Mouse (Mus musculus): ENCODE measurements at regions not wholly inside any gene's neighbourhood (a gene's known extent, or its start where the extent isn't known, plus 50 kb on each side); places are given as distances from the start of the nearest gene placed in this dataset.

GRCm38 (mm10) chr13:99647661-99648204 lies 131.4 kb upstream of the Map1b start:
- ATAC-seq (ENCODE audit: insufficient number of reproducible peaks, low FRiP score, low TSS enrichment) = no peak

GRCm38 (mm10) chr13:99644771-99645170 lies 128.4 kb upstream of the Map1b start:
- no peak for ATAC-seq (ENCODE audit: insufficient number of reproducible peaks, low FRiP score, low TSS enrichment)

GRCm38 (mm10) chr13:99642811-99643210 lies 126.5 kb upstream of the Map1b start:
- no peak for ATAC-seq (ENCODE audit: insufficient number of reproducible peaks, low FRiP score, low TSS enrichment)

- ATAC-seq (ENCODE audit: insufficient number of reproducible peaks, low FRiP score, low TSS enrichment) = no peak
Measured at GRCm38 (mm10) chr13:99642301-99642700, 126.0 kb upstream of the Map1b start.

- ATAC-seq (ENCODE audit: insufficient number of reproducible peaks, low FRiP score, low TSS enrichment) = peak; percentile 91
Measured at GRCm38 (mm10) chr13:99641386-99642165, 125.2 kb upstream of the Map1b start.

GRCm38 (mm10) chr13:99632706-99633105 lies 116.4 kb upstream of the Map1b start:
- ATAC-seq (ENCODE audit: insufficient number of reproducible peaks, low FRiP score, low TSS enrichment) = no peak

- ATAC-seq (ENCODE audit: insufficient number of reproducible peaks, low FRiP score, low TSS enrichment) = no peak
Measured at GRCm38 (mm10) chr13:99630800-99631199, 114.5 kb upstream of the Map1b start.

- no peak for ATAC-seq (ENCODE audit: insufficient number of reproducible peaks, low FRiP score, low TSS enrichment)
Measured at GRCm38 (mm10) chr13:99630356-99630755, 114.0 kb upstream of the Map1b start.

- no peak for ATAC-seq (ENCODE audit: insufficient number of reproducible peaks, low FRiP score, low TSS enrichment)
Measured at GRCm38 (mm10) chr13:99625196-99625595, 108.9 kb upstream of the Map1b start.

GRCm38 (mm10) chr13:99618332-99618731 lies 102.0 kb upstream of the Map1b start:
- ATAC-seq (ENCODE audit: insufficient number of reproducible peaks, low FRiP score, low TSS enrichment) = no peak

- ATAC-seq (ENCODE audit: insufficient number of reproducible peaks, low FRiP score, low TSS enrichment) = no peak
Measured at GRCm38 (mm10) chr13:99617457-99617856, 101.1 kb upstream of the Map1b start.

- ATAC-seq (ENCODE audit: insufficient number of reproducible peaks, low FRiP score, low TSS enrichment) = no peak
Measured at GRCm38 (mm10) chr13:99611715-99612494, 95.6 kb upstream of the Map1b start.

GRCm38 (mm10) chr13:99610498-99610897 lies 94.2 kb upstream of the Map1b start:
- ATAC-seq (ENCODE audit: insufficient number of reproducible peaks, low FRiP score, low TSS enrichment) = no peak

- no peak for ATAC-seq (ENCODE audit: insufficient number of reproducible peaks, low FRiP score, low TSS enrichment)
Measured at GRCm38 (mm10) chr13:99609151-99610146, 93.1 kb upstream of the Map1b start.

- ATAC-seq (ENCODE audit: insufficient number of reproducible peaks, low FRiP score, low TSS enrichment) = no peak
Measured at GRCm38 (mm10) chr13:99608591-99608990, 92.3 kb upstream of the Map1b start.

- no peak for ATAC-seq (ENCODE audit: insufficient number of reproducible peaks, low FRiP score, low TSS enrichment)
Measured at GRCm38 (mm10) chr13:99607208-99607607, 90.9 kb upstream of the Map1b start.

GRCm38 (mm10) chr13:99606606-99606990 lies 90.3 kb upstream of the Map1b start:
- ATAC-seq (ENCODE audit: insufficient number of reproducible peaks, low FRiP score, low TSS enrichment) = no peak

GRCm38 (mm10) chr13:99605866-99606605 lies 89.7 kb upstream of the Map1b start:
- ATAC-seq (ENCODE audit: insufficient number of reproducible peaks, low FRiP score, low TSS enrichment) = no peak

GRCm38 (mm10) chr13:99597891-99598290 lies 81.6 kb upstream of the Map1b start:
- peak; percentile 51 for ATAC-seq (ENCODE audit: insufficient number of reproducible peaks, low FRiP score, low TSS enrichment)
